Mouse (Mus musculus): Measurements from ENCODE around the gene Kalrn.

DNA sequence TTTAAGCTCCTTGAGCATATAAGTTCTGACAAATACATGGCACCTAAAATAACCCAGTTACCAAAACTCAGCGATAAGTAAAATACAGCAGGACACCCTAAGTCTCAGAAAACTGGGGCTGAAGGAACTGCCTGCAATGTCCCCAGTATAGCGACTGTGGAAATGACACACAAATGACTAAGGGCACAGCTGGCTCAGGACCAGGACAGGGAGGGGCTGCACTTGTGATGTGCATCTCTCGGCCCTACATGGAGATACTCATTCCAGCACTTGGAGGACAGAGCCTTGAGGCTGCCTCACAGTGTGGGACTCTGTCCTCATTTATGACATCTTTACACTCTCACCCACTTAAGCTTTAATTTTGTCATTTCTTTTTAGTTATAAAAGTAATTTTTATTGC lies 497.2 kb downstream of the Kalrn start:
- no peak for TF ChIP-seq CTCF (IDR thresholded peaks at IDR 0.05; ENCODE audit: extremely low read depth, insufficient read length, insufficient replicate concordance, low read depth, low read length)
- TF ChIP-seq POLR2A (IDR thresholded peaks at IDR 0.05; ENCODE audit: low read depth, low read length) = no peak
